Mouse (Mus musculus): ENCODE measurements around the gene Myocd. TPM values are rescaled to one million over a fixed set of nuclear protein-coding genes. Genes with fewer than 3 reads are reported as not detected.

The Myocd gene
- polyA plus RNA-seq, 1 experiment from 2014 or later = 0.64 TPM

- ATAC-seq = no peak
- Histone ChIP-seq H3K4me3 (ENCODE audit: low read depth, low read length) (no peak overlapping the region), H3K27ac (ENCODE audit: low read length) (no peak overlapping the region), H3K27me3 (ENCODE audit: control insufficient read depth, insufficient read depth, low read depth, low read length) (no peaks in the 10 kb centered on the region), H3K9me3 (replicated peaks; ENCODE audit: control insufficient read depth, low read length, poor library complexity, severe bottlenecking) (no peaks in the 10 kb centered on the region), H3K4me2 (ENCODE audit: low read length) (no peak overlapping the region), H3K4me1 (ENCODE audit: control insufficient read depth, insufficient read depth, low read length) (no peaks in the 10 kb centered on the region), H3K36me3 (ENCODE audit: control insufficient read depth, insufficient read depth, low read length) (no peaks in the 10 kb centered on the region), H3K9ac (ENCODE audit: low read depth, low read length) (no peak overlapping the region)
- 55% methylated on average over 13 of the region's 13 CpGs for WGBS
These were observed 65.1 kb downstream of the Myocd start for GRCm38 (mm10) chr11:65204651-65205050.

- ATAC-seq = no peak
- Histone ChIP-seq H3K36me3 (ENCODE audit: control insufficient read depth, insufficient read depth, low read length) (no peaks in the 10 kb centered on the region), H3K9me3 (replicated peaks; ENCODE audit: control insufficient read depth, low read length, poor library complexity, severe bottlenecking) (no peaks in the 10 kb centered on the region), H3K4me2 (ENCODE audit: low read length) (no peak overlapping the region), H3K4me1 (ENCODE audit: control insufficient read depth, insufficient read depth, low read length) (no peaks in the 10 kb centered on the region), H3K27me3 (ENCODE audit: control insufficient read depth, insufficient read depth, low read depth, low read length) (no peaks in the 10 kb centered on the region), H3K9ac (ENCODE audit: low read depth, low read length) (no peak overlapping the region), H3K4me3 (ENCODE audit: low read depth, low read length) (no peak overlapping the region), H3K27ac (ENCODE audit: low read length) (no peak overlapping the region)
- WGBS = 88% methylated on average over 1 of the region's 1 CpGs
These were observed 66.8 kb downstream of the Myocd start for GRCm38 (mm10) chr11:65203020-65203419.

GRCm38 (mm10) chr11:65202236-65202635 lies 67.6 kb downstream of the Myocd start:
- H3K9me3 ChIP-seq (replicated peaks; ENCODE audit: control insufficient read depth, low read length, poor library complexity, severe bottlenecking) = no peaks in the 10 kb centered on the region
- no peak overlapping the region for H3K4me2 ChIP-seq (ENCODE audit: low read length)
- no peak overlapping the region for H3K4me3 ChIP-seq (ENCODE audit: low read depth, low read length)
- 34% methylated on average over 5 of the region's 5 CpGs for WGBS
- no peak overlapping the region for H3K9ac ChIP-seq (ENCODE audit: low read depth, low read length)
- H3K27me3 ChIP-seq (ENCODE audit: control insufficient read depth, insufficient read depth, low read depth, low read length) = no peaks in the 10 kb centered on the region
- no peaks in the 10 kb centered on the region for H3K4me1 ChIP-seq (ENCODE audit: control insufficient read depth, insufficient read depth, low read length)
- ATAC-seq = no peak
- H3K36me3 ChIP-seq (ENCODE audit: control insufficient read depth, insufficient read depth, low read length) = no peaks in the 10 kb centered on the region
- H3K27ac ChIP-seq (ENCODE audit: low read length) = no peak overlapping the region

- H3K4me3 ChIP-seq (ENCODE audit: low read depth, low read length) = no peak overlapping the region
- H3K9ac ChIP-seq (ENCODE audit: low read depth, low read length) = no peak overlapping the region
- no peaks in the 10 kb centered on the region for H3K36me3 ChIP-seq (ENCODE audit: control insufficient read depth, insufficient read depth, low read length)
- no peaks in the 10 kb centered on the region for H3K9me3 ChIP-seq (replicated peaks; ENCODE audit: control insufficient read depth, low read length, poor library complexity, severe bottlenecking)
- ATAC-seq = no peak
- no peak overlapping the region for H3K27ac ChIP-seq (ENCODE audit: low read length)
- WGBS = 84% methylated on average over 3 of the region's 3 CpGs
- no peaks in the 10 kb centered on the region for H3K27me3 ChIP-seq (ENCODE audit: control insufficient read depth, insufficient read depth, low read depth, low read length)
- H3K4me2 ChIP-seq (ENCODE audit: low read length) = no peak overlapping the region
- no peaks in the 10 kb centered on the region for H3K4me1 ChIP-seq (ENCODE audit: control insufficient read depth, insufficient read depth, low read length)
These were observed 71.8 kb downstream of the Myocd start for GRCm38 (mm10) chr11:65198026-65198425.

- WGBS = 3% methylated on average over 3 of the region's 3 CpGs
- Histone ChIP-seq H3K27me3 (ENCODE audit: control insufficient read depth, insufficient read depth, low read depth, low read length) (no peaks in the 10 kb centered on the region), H3K4me1 (ENCODE audit: control insufficient read depth, insufficient read depth, low read length) (no peaks in the 10 kb centered on the region), H3K27ac (ENCODE audit: low read length) (no peak overlapping the region), H3K9ac (ENCODE audit: low read depth, low read length) (no peak overlapping the region), H3K4me2 (ENCODE audit: low read length) (no peak overlapping the region), H3K9me3 (replicated peaks; ENCODE audit: control insufficient read depth, low read length, poor library complexity, severe bottlenecking) (no peaks in the 10 kb centered on the region), H3K36me3 (ENCODE audit: control insufficient read depth, insufficient read depth, low read length) (no peaks in the 10 kb centered on the region), H3K4me3 (ENCODE audit: low read depth, low read length) (no peak overlapping the region)
- ATAC-seq = no peak
These were observed 72.5 kb downstream of the Myocd start for GRCm38 (mm10) chr11:65197280-65197679.

GRCm38 (mm10) chr11:65186974-65187373 lies 82.8 kb downstream of the Myocd start:
- ATAC-seq = no peak
- 91% methylated on average over 12 of the region's 12 CpGs for WGBS
- Histone ChIP-seq H3K9me3 (replicated peaks; ENCODE audit: control insufficient read depth, low read length, poor library complexity, severe bottlenecking) (no peaks in the 10 kb centered on the region), H3K27ac (ENCODE audit: low read length) (no peak overlapping the region), H3K4me1 (ENCODE audit: control insufficient read depth, insufficient read depth, low read length) (no peaks in the 10 kb centered on the region), H3K4me2 (ENCODE audit: low read length) (no peak overlapping the region), H3K4me3 (ENCODE audit: low read depth, low read length) (no peak overlapping the region), H3K27me3 (ENCODE audit: control insufficient read depth, insufficient read depth, low read depth, low read length) (no peaks in the 10 kb centered on the region), H3K9ac (ENCODE audit: low read depth, low read length) (no peak overlapping the region), H3K36me3 (ENCODE audit: control insufficient read depth, insufficient read depth, low read length) (no peaks in the 10 kb centered on the region)

- WGBS = 100% methylated on average over 1 of the region's 1 CpGs
These were observed 84.7 kb downstream of the Myocd start for GRCm38 (mm10) chr11:65185114-65185513.

GRCm38 (mm10) chr11:65170121-65170750 lies 99.6 kb downstream of the Myocd start:
- H3K9me3 ChIP-seq (replicated peaks; ENCODE audit: control insufficient read depth, low read length, poor library complexity, severe bottlenecking) = no peaks in the 10 kb centered on the region
- ATAC-seq = no peak
- H3K4me1 ChIP-seq (ENCODE audit: control insufficient read depth, insufficient read depth, low read length) = no peaks in the 10 kb centered on the region
- no peak overlapping the region for H3K4me2 ChIP-seq (ENCODE audit: low read length)
- no peak overlapping the region for H3K27ac ChIP-seq (ENCODE audit: low read length)
- no peaks in the 10 kb centered on the region for H3K36me3 ChIP-seq (ENCODE audit: control insufficient read depth, insufficient read depth, low read length)
- no peak overlapping the region for H3K4me3 ChIP-seq (ENCODE audit: low read depth, low read length)
- no peaks in the 10 kb centered on the region for H3K27me3 ChIP-seq (ENCODE audit: control insufficient read depth, insufficient read depth, low read depth, low read length)
- no peak overlapping the region for H3K9ac ChIP-seq (ENCODE audit: low read depth, low read length)
- WGBS = 89% methylated on average over 4 of the region's 4 CpGs

More at GRCm38 (mm10) chr11:65185114-65185513, 84.7 kb downstream of the Myocd start:
- H3K27me3 ChIP-seq (ENCODE audit: control insufficient read depth, insufficient read depth, low read depth, low read length) = no peaks in the 10 kb centered on the region
- H3K9me3 ChIP-seq (replicated peaks; ENCODE audit: control insufficient read depth, low read length, poor library complexity, severe bottlenecking) = no peaks in the 10 kb centered on the region
- ATAC-seq = no peak
- H3K4me3 ChIP-seq (ENCODE audit: low read depth, low read length) = no peak overlapping the region
- H3K4me2 ChIP-seq (ENCODE audit: low read length) = no peak overlapping the region
- no peak overlapping the region for H3K27ac ChIP-seq (ENCODE audit: low read length)
- H3K9ac ChIP-seq (ENCODE audit: low read depth, low read length) = no peak overlapping the region
- H3K4me1 ChIP-seq (ENCODE audit: control insufficient read depth, insufficient read depth, low read length) = no peaks in the 10 kb centered on the region
- H3K36me3 ChIP-seq (ENCODE audit: control insufficient read depth, insufficient read depth, low read length) = no peaks in the 10 kb centered on the region

- Histone ChIP-seq H3K36me3 (ENCODE audit: control insufficient read depth, insufficient read depth, low read length) (no peaks in the 10 kb centered on the region), H3K27ac (ENCODE audit: low read length) (peak within 1 kb of the TSS; percentile 79), H3K4me3 (ENCODE audit: low read depth, low read length) (peak within 1 kb of the TSS; percentile 85), H3K4me2 (ENCODE audit: low read length) (peak within 1 kb of the TSS; percentile 81), H3K27me3 (ENCODE audit: control insufficient read depth, insufficient read depth, low read depth, low read length) (no peaks in the 10 kb centered on the region), H3K4me1 (ENCODE audit: control insufficient read depth, insufficient read depth, low read length) (peaks cover 13% of the 10 kb centered on the region), H3K9ac (ENCODE audit: low read depth, low read length) (peak within 1 kb of the TSS; percentile 94), H3K9me3 (replicated peaks; ENCODE audit: control insufficient read depth, low read length, poor library complexity, severe bottlenecking) (no peaks in the 10 kb centered on the region)
- 0% methylated on average over 27 of the region's 27 CpGs for WGBS
- ATAC-seq = peak; percentile 98
These were observed 107.0 kb downstream of the Myocd start, which contains the start of gene Arhgap44 for GRCm38 (mm10) chr11:65162767-65163120. Arhgap44 (minus strand) TSS chr11:65162961.
